Mouse (Mus musculus) urinary bladder, postnatal 4 days (tissue): ENCODE results near the gene Phactr2.
A peak's percentile ranks its signal among the peaks of the same experiment; 100 is the strongest.

Experiments used
- DNase-seq, 2 experiments: peaks; one replicate each; pipeline ENCODE4 v3.0.0; 2021 to 2022; ENCODE audit warnings: low spot score in 2 of 2

Phactr2 gene

GRCm38 (mm10) chr10:13401971-13402370 is 72.2 kb downstream of the Phactr2 start:
- no peak for DNase-seq

GRCm38 (mm10) chr10:13395753-13396152 is 78.5 kb downstream of the Phactr2 start:
- DNase-seq = no peak

- no peak for DNase-seq
Measured at GRCm38 (mm10) chr10:13394000-13394399, 80.2 kb downstream of the Phactr2 start.

GRCm38 (mm10) chr10:13388116-13388922 is 85.9 kb downstream of the Phactr2 start:
- DNase-seq = peak in 1 of 2 experiments; percentile 38

GRCm38 (mm10) chr10:13384866-13385265 is 89.3 kb downstream of the Phactr2 start:
- no peak for DNase-seq

GRCm38 (mm10) chr10:13377895-13378294 is 96.3 kb downstream of the Phactr2 start:
- DNase-seq = no peak

- DNase-seq = no peak
Measured at GRCm38 (mm10) chr10:13376428-13377260, 97.6 kb downstream of the Phactr2 start.

GRCm38 (mm10) chr10:13375820-13376219 is 98.4 kb downstream of the Phactr2 start:
- peak in 1 of 2 experiments; percentile 67 for DNase-seq

GRCm38 (mm10) chr10:13369581-13370375 is 104.4 kb downstream of the Phactr2 start:
- DNase-seq = no peak

GRCm38 (mm10) chr10:13364286-13364580 is 110.0 kb downstream of the Phactr2 start:
- DNase-seq = no peak

GRCm38 (mm10) chr10:13363499-13364285 is 110.5 kb downstream of the Phactr2 start:
- DNase-seq = no peak

GRCm38 (mm10) chr10:13360913-13361312 is 113.3 kb downstream of the Phactr2 start:
- no peak for DNase-seq

GRCm38 (mm10) chr10:13359846-13360245 is 114.4 kb downstream of the Phactr2 start:
- DNase-seq = no peak

- no peak for DNase-seq
Measured at GRCm38 (mm10) chr10:13358679-13359078, 115.5 kb downstream of the Phactr2 start.

- DNase-seq = no peak
Measured at GRCm38 (mm10) chr10:13346609-13347290, 127.5 kb downstream of the Phactr2 start.

GRCm38 (mm10) chr10:13340583-13340982 is 133.6 kb downstream of the Phactr2 start:
- DNase-seq = no peak

GRCm38 (mm10) chr10:13336964-13337363 is 137.2 kb downstream of the Phactr2 start:
- DNase-seq = no peak

GRCm38 (mm10) chr10:13335814-13336213 is 138.4 kb downstream of the Phactr2 start:
- DNase-seq = no peak

- no peak for DNase-seq
Measured at GRCm38 (mm10) chr10:13335347-13335746, 138.9 kb downstream of the Phactr2 start.

- no peak for DNase-seq
Measured at GRCm38 (mm10) chr10:13333781-13334180, 140.4 kb downstream of the Phactr2 start.

GRCm38 (mm10) chr10:13332985-13333384 is 141.2 kb downstream of the Phactr2 start:
- no peak for DNase-seq
